6 mouse cellular contexts compared by ENCODE assay signal in genomic region chr6:24101281-24101680, GRCm38 (mm10).
"Had no signal": no experiment of that assay in that cellular context is flagged by ENCODE, and none has a peak within 500 bp of the region (broad histone marks: within the 10 kb centered on the region; RNA-seq: fewer than 3 reads in every experiment).

No protein-coding gene starts in this region.

- DNase-seq: kidney, postnatal 10 days; kidney, postnatal 4 days; lung, embryonic 14.5 days; lung, postnatal 10 days; lung, postnatal 4 days; thymus, postnatal 4 days had no signal
